Mouse (Mus musculus) retina, postnatal 7 days (tissue): ENCODE data around the gene Focad.

ENCODE experiments used
- DNase-seq: peaks from one replicate; pipeline ENCODE4 v3.0.0-alpha.2; 2012; ENCODE audit warnings: low read depth, low spot score

Focad gene

GRCm38 (mm10) chr4:88458093-88458492 lies 363.7 kb downstream of the Focad start:
- no peak for DNase-seq

GRCm38 (mm10) chr4:88458673-88459072 lies 364.2 kb downstream of the Focad start:
- DNase-seq: no peak
